Mouse (Mus musculus) midbrain, embryonic 15.5 days (tissue): Measurements from ENCODE around the gene Cdh4. TPM values are rescaled to one million over a fixed set of nuclear protein-coding genes. Genes with fewer than 3 reads are reported as not detected.

Experiments used
- ATAC-seq: fragments of 200-750 bp; cut with Nextera tagmentation; replicated peaks from 2 replicates; pipeline ENCODE4 v1.8.0; 2017; ENCODE audit warnings: moderate TSS enrichment
- H3K27ac ChIP-seq: fragments of 300-500 bp; sonication (generic); 2 replicates; pipeline ENCODE4 v1.5.1; 2015; ENCODE audit warnings: mild to moderate bottlenecking, inconsistent platforms
- H3K27me3 ChIP-seq: fragments of 300-500 bp; sonication (generic); replicated peaks from 2 replicates; pipeline ENCODE4 v1.6.1; 2015; ENCODE audit warnings: inconsistent platforms
- H3K36me3 ChIP-seq: fragments of 300-500 bp; sonication (generic); replicated peaks from 2 replicates; pipeline ENCODE4 v1.6.1; 2015; ENCODE audit warnings: inconsistent platforms
- H3K4me1 ChIP-seq: fragments of 300-500 bp; sonication (generic); 2 replicates; pipeline ENCODE4 v1.6.1; 2015; ENCODE audit warnings: inconsistent platforms
- H3K4me2 ChIP-seq: fragments of 300-500 bp; sonication (generic); 2 replicates; pipeline ENCODE4 v1.6.1; 2015; ENCODE audit warnings: inconsistent platforms, mild to moderate bottlenecking, moderate library complexity
- H3K4me3 ChIP-seq: fragments of 300-500 bp; sonication (generic); 2 replicates; pipeline ENCODE4 v1.5.1; 2015; ENCODE audit warnings: mild to moderate bottlenecking, inconsistent platforms
- H3K9ac ChIP-seq: fragments of 300-500 bp; sonication (generic); 2 replicates; pipeline ENCODE4 v1.6.1; 2015; ENCODE audit warnings: mild to moderate bottlenecking, inconsistent platforms
- H3K9me3 ChIP-seq: fragments of 300-500 bp; sonication (generic); 2 replicates; pipeline ENCODE4 v1.6.1; 2016; ENCODE audit warnings: inconsistent platforms
- WGBS: fragments of 180-500 bp; shearing (Covaris S2); methylation state at CpG from one replicate; pipeline ENCODE4 v1.1.7; 2015; ENCODE audit warnings: mixed read lengths; 5-methylcytosine and 5-hydroxymethylcytosine counted together
- polyA plus RNA-seq: library from polyadenylated mRNA; unstranded; fragments of >200 nt; fragmentation: Nextera tagmentation; extraction: Ambion mirVana; gene quantifications from 2 replicates; pipeline ENCODE4 v1.2.1, GENCODE M21; 2015

Gene Cdh4
- polyA plus RNA-seq, 1 experiment from 2014 or later = 63.9 TPM

DNA sequence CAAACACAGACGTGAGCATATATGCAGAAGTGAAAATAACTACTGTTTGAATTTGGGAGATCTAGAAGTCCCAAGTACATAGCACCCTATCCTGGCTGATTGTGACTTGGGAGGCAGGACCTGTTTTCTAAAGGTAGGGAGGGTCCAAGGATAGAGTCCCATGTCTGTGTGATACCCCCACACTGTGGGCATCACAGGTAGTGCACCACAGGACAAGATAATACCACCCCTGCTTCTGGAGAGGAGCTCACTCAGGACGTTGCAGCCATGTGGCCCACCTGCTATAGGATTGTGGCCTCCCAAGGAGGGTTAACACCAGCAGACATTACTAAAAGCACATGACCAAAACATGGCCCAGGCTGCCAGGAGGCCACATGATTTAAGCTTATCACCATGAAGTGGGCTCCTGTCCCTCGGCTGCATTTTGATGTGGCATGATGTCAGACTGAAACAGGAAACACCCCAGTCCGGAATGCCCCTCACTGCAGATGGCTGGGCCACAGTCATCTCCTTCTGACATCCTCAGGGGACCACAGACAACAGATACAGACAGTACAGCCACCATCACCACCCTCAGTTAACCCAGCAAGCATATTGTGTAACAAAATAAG, 280.6 kb downstream of the Cdh4 start:
- Histone ChIP-seq H3K4me1 (peaks cover 15% of the 10 kb centered on the region), H3K27me3 (no peaks in the 10 kb centered on the region), H3K27ac (no peak overlapping the region), H3K4me3 (no peak overlapping the region), H3K4me2 (no peak overlapping the region), H3K9ac (no peak overlapping the region), H3K9me3 (no peaks in the 10 kb centered on the region), H3K36me3 (no peaks in the 10 kb centered on the region)
- WGBS = 74% methylated on average over 4 of the region's 4 CpGs
- 0 out of 2 replicates have a peak, but pooled peaks have one; percentile 46 for ATAC-seq

DNA sequence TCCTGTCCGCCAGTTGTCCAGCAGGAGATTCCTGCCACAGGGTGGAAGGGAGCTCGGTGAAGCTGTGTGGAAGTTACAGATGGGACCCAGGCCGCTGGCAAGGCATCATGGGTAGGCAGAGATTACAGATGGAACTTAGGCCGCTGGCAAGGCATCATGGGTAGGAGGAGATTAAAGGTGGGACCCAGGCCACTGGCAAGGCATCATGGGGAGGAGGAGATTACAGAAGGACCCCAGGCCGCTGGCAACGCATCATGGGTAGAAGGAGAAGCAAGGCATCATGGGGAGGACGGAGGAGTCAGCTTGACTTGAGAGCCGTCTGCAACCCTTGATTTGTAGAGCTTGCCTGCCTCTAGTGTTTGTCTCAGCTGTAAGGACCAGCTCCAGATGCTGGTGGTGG, 281.2 kb downstream of the Cdh4 start:
- no peaks in the 10 kb centered on the region for H3K9me3 ChIP-seq
- H3K27me3 ChIP-seq = no peaks in the 10 kb centered on the region
- no peak overlapping the region for H3K4me3 ChIP-seq
- no peak for ATAC-seq
- H3K36me3 ChIP-seq = no peaks in the 10 kb centered on the region
- H3K9ac ChIP-seq = no peak overlapping the region
- 93% methylated on average over 8 of the region's 8 CpGs for WGBS
- peaks cover 15% of the 10 kb centered on the region for H3K4me1 ChIP-seq
- H3K4me2 ChIP-seq = no peak overlapping the region
- no peak overlapping the region for H3K27ac ChIP-seq

DNA sequence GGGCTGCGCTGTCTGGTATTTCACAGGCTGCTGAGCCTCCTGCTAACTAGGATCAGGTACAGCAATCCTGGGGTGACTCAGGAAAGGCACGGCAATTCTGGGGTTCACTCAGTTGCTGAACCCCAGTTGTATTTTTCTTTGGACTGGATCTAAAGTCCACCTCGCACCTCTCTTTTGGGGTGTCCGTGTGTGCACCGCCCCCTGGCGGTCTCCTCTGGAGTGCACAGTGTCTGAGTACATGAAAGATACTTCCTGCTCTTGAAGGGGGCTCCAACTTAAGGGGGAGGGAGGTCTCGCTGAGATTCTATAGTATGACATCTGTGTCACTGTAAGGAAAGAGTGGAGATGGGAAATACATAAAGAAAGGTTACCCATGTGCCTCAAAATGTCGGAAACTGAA, 286.8 kb downstream of the Cdh4 start:
- Histone ChIP-seq H3K4me3 (no peak overlapping the region), H3K36me3 (no peaks in the 10 kb centered on the region), H3K9ac (no peak overlapping the region), H3K4me2 (no peak overlapping the region), H3K27ac (no peak overlapping the region), H3K27me3 (no peaks in the 10 kb centered on the region), H3K4me1 (peaks cover 12% of the 10 kb centered on the region), H3K9me3 (no peaks in the 10 kb centered on the region)
- WGBS = 57% methylated on average over 8 of the region's 8 CpGs
- no peak for ATAC-seq

DNA sequence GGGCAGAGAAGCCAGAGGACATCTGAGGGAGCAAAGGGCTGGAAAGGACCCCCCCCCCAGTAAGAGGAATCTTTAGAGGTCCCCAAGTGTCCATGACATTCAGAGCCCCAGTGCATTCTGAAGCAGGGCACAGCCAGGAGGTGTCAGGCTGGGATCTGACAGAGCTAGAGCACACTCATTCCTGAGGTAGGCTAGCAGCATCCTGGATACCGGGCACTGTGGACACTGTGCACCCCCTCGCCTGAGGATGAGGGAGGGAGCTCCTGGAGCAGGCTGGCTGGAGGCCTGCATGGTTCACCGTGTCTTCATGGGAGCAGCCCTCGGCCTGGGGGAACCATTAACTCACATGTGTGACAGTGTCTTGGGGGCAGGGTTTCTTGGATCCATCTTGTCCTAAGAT, 287.6 kb downstream of the Cdh4 start:
- peaks cover 12% of the 10 kb centered on the region for H3K4me1 ChIP-seq
- ATAC-seq = no peak
- H3K4me3 ChIP-seq = no peak overlapping the region
- no peak overlapping the region for H3K9ac ChIP-seq
- no peaks in the 10 kb centered on the region for H3K36me3 ChIP-seq
- H3K27ac ChIP-seq = no peak overlapping the region
- H3K9me3 ChIP-seq = no peaks in the 10 kb centered on the region
- no peak overlapping the region for H3K4me2 ChIP-seq
- no peaks in the 10 kb centered on the region for H3K27me3 ChIP-seq
- WGBS = 77% methylated on average over 4 of the region's 4 CpGs

DNA sequence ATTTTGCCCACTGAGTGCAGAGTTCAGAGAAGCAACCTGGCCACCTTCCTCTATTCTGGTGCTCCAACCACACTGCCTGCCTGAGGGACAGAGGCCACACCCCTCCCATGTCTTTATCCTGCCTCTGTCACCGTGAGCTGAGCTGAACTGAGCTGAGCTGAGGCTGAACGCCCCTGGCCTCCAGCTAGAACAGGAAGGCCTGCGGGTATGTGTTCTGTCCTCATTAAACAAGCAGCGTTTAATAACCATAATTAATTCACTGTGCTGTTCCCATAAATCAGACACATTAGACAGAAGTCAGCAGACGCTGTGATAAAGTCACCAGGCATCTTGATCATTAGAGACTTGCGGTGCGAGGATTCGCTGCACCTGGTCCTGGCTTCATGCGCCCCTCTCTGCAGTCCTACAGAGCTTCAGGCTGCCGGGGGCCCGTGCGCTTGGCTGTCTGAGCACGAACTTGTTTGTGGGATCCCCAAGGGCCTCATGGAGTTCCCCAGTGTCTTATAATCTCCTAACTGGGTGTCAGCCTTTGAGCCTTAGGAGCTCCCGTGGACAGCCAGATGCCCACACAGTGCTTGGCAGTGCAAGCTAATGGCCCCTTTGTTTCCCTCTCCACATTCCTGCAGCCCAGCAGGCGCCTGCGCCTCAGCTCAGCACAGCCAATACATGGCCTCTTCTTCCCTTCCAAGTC, 291.1 kb downstream of the Cdh4 start:
- 17% methylated on average over 16 of the region's 16 CpGs for WGBS

DNA sequence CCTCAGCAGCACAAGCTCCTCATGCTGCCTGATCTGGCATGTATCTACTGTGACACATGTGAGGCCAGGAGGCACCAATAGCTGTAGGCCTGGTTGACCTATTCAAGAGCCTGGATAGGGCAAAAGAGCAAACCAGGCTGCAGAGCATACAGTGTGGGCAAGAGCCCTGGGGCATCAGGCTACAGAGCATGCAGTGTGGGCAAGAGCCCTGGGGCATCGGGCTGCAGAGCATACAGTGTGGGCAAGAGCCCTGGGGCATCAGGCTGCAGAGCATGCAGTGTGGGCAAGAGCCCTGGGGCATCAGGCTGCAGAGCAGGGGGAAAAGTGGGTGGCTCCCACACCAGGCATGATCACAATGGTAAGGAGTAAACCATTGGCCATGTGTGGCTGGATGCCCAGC, 300.2 kb downstream of the Cdh4 start:
- no peaks in the 10 kb centered on the region for H3K36me3 ChIP-seq
- no peak overlapping the region for H3K27ac ChIP-seq
- no peaks in the 10 kb centered on the region for H3K27me3 ChIP-seq
- H3K4me3 ChIP-seq = no peak overlapping the region
- 100% methylated on average over 1 of the region's 1 CpGs for WGBS
- ATAC-seq = no peak
- no peaks in the 10 kb centered on the region for H3K9me3 ChIP-seq
- H3K4me1 ChIP-seq = no peaks in the 10 kb centered on the region
- H3K4me2 ChIP-seq = no peak overlapping the region
- H3K9ac ChIP-seq = no peak overlapping the region

More for the DNA sequence above, 291.1 kb downstream of the Cdh4 start:
- no peak overlapping the region for H3K9ac ChIP-seq
- H3K27ac ChIP-seq = peak overlapping the region; percentile 17; the same call in 1 of the 2 replicates
- H3K4me2 ChIP-seq = no peak overlapping the region
- no peaks in the 10 kb centered on the region for H3K27me3 ChIP-seq
- peak; percentile 57 for ATAC-seq
- peaks cover 12% of the 10 kb centered on the region for H3K4me1 ChIP-seq
- H3K9me3 ChIP-seq = no peaks in the 10 kb centered on the region
- H3K36me3 ChIP-seq = no peaks in the 10 kb centered on the region
- H3K4me3 ChIP-seq = no peak overlapping the region

DNA sequence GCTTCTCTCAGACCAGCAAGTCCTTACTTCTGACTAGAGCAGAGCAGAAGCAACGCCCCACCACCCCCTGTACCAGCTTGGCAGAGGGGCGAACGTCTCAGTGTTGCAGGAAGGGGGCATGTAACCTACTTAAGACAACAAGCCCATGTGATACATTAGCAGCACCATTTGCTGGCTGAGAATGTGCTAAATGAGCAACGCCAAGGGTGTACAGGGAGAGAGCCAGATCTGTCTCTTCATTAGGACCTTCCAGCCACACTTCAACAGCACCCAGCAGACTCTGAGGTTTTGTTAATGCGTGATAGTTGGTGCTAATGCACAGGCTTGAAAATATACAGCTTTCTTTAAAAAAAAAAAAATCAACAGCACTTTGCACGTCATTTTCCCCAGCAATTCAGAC, 300.6 kb downstream of the Cdh4 start:
- H3K36me3 ChIP-seq = no peaks in the 10 kb centered on the region
- no peak overlapping the region for H3K4me3 ChIP-seq
- ATAC-seq = no peak
- H3K4me2 ChIP-seq = no peak overlapping the region
- H3K9ac ChIP-seq = no peak overlapping the region
- no peak overlapping the region for H3K27ac ChIP-seq
- no peaks in the 10 kb centered on the region for H3K27me3 ChIP-seq
- no peaks in the 10 kb centered on the region for H3K4me1 ChIP-seq
- H3K9me3 ChIP-seq = no peaks in the 10 kb centered on the region
- 83% methylated on average over 6 of the region's 6 CpGs for WGBS

DNA sequence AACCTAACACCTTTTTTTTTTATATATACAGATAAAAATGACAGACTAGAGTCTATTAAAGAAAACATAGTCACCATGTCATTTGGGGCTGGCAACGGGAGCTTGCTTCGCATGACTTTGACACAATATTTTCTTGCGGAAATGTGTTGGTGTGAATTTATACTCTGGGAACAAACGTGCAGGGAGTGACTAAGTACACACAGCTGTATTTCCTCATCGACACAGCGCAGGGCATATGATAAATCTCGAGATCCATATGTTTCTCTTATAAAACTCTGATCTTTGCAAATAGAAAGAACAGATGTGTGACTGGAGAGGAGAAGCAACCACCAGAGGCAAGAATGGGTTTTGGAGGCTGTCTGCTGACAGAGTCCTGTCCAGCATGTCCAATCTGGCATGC, 304.3 kb downstream of the Cdh4 start:
- Histone ChIP-seq H3K36me3 (no peaks in the 10 kb centered on the region), H3K9ac (no peak overlapping the region), H3K27ac (no peak overlapping the region), H3K4me1 (no peaks in the 10 kb centered on the region), H3K9me3 (no peaks in the 10 kb centered on the region), H3K4me3 (no peak overlapping the region), H3K4me2 (no peak overlapping the region), H3K27me3 (no peaks in the 10 kb centered on the region)
- ATAC-seq = no peak
- 88% methylated on average over 7 of the region's 7 CpGs for WGBS

DNA sequence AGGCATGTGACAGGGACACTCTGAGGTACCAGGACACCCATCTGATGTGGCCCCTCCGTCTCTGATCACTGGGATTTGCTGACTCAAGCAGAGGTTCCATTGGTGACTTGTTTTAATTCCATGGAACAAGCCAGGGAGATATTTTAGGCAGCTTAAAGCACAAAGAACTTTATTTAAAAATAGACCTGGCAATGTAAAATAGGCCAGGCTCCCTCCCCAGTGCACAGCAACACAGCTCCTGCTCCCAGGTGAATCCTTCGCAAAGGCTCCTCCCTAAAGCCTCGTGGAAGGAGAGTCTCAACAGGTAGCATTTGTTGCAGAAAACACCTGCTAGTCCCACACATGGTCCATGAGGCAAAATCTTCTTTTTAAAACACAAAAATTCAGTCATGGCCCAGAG, 307.2 kb downstream of the Cdh4 start:
- H3K4me3 ChIP-seq = no peak overlapping the region
- H3K4me1 ChIP-seq = 0 out of 2 replicates have a peak, but pooled peaks cover 5% of the 10 kb centered on the region
- H3K9me3 ChIP-seq = no peaks in the 10 kb centered on the region
- 67% methylated on average over 3 of the region's 3 CpGs for WGBS
- no peak overlapping the region for H3K4me2 ChIP-seq
- no peaks in the 10 kb centered on the region for H3K27me3 ChIP-seq
- H3K9ac ChIP-seq = no peak overlapping the region
- H3K27ac ChIP-seq = no peak overlapping the region
- H3K36me3 ChIP-seq = no peaks in the 10 kb centered on the region
- ATAC-seq = no peak

DNA sequence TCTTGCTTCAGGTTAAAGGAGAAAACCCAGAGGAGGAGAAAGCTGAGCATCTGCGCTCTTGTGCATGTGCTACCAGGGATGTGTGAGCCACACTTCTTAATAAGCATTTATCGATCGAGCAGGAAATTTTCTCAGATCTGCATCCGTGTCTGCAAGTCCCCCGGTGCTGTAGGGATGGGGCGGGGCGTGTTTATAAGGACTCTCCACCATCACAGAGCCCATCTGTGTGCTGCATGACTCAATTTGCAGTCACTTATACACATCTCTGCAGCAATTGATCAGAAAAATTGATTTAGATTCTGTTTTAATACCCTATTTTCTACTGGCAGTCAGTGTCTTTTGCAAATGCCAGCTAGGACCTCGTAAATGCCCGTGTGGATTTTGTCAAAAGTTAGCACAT, 311.6 kb downstream of the Cdh4 start:
- no peak for ATAC-seq
- no peaks in the 10 kb centered on the region for H3K36me3 ChIP-seq

DNA sequence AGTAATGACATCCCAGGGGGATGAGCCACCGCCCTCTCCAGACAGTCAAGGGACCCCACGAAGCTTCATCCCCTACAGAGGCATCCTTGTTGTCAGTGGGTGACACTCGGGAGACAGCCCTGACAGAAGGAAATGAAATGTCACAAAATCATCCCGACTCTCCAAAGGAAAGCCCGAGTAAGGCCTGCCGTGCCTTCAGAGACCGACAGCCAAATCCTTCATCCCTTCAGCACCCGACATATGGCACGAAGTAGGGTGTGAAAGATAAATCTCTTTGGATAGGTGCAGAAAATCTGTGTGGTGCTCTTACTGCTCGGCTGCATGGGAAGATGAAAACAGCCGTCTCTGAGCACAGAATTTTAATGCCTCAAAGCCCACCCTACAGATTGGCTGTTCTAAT, 312.5 kb downstream of the Cdh4 start:
- no peaks in the 10 kb centered on the region for H3K9me3 ChIP-seq
- WGBS = 65% methylated on average over 11 of the region's 11 CpGs
- H3K4me1 ChIP-seq = peaks cover 5% of the 10 kb centered on the region; the same call in 1 of the 2 replicates
- H3K9ac ChIP-seq = no peak overlapping the region
- no peak for ATAC-seq
- no peaks in the 10 kb centered on the region for H3K36me3 ChIP-seq
- no peaks in the 10 kb centered on the region; the same call in 1 of the 2 replicates for H3K27me3 ChIP-seq
- H3K4me2 ChIP-seq = no peak overlapping the region
- H3K4me3 ChIP-seq = no peak overlapping the region
- H3K27ac ChIP-seq = no peak overlapping the region

More for the DNA sequence above, 311.6 kb downstream of the Cdh4 start:
- Histone ChIP-seq H3K9ac (no peak overlapping the region), H3K27me3 (no peaks in the 10 kb centered on the region; the same call in 1 of the 2 replicates), H3K27ac (no peak overlapping the region), H3K9me3 (no peaks in the 10 kb centered on the region), H3K4me1 (peaks cover 5% of the 10 kb centered on the region; the same call in 1 of the 2 replicates), H3K4me2 (no peak overlapping the region), H3K4me3 (no peak overlapping the region)
- WGBS = 67% methylated on average over 9 of the region's 9 CpGs

DNA sequence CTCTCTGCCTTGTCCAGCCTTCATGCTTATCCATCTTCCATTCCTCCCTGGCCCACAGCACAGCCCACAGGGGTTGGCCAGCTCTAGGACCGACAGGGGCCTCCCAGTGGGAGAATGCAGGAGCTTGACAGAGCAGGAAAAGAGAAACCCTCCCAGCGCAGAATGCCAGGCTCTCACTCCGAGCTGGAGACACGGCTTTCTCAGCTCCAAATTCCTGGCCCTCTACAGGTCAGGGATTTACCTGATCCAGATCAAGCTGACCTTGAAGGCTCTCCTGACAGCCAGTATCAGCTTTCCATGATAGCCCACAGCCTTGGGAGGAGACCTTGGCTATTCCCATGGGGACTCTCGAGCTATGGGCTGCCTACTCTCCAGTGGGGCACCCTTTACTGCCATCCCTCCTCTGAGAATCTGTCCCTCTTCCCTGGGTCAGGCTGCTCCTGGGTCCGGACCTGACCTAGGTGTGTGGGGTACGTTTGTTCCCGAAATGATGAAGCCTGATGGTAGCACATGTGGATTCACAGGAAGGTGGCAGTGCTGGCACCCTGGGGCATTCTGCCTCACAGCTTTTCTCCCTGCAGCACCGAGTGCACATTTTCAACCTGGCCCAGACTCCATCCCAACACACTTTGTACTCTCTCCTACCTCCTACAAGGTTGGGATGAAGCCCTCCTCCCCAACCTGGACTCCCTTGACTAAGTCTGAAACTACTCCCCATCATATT, 319.6 kb downstream of the Cdh4 start:
- ATAC-seq = 0 out of 2 replicates have a peak, but pooled peaks have one; percentile 25
- H3K4me2 ChIP-seq = no peak overlapping the region
- peaks cover 28% of the 10 kb centered on the region for H3K4me1 ChIP-seq
- H3K9me3 ChIP-seq = no peaks in the 10 kb centered on the region
- no peak overlapping the region for H3K27ac ChIP-seq
- no peak overlapping the region for H3K4me3 ChIP-seq
- H3K36me3 ChIP-seq = no peaks in the 10 kb centered on the region
- WGBS = 60% methylated on average over 9 of the region's 9 CpGs
- H3K9ac ChIP-seq = peak overlapping the region; percentile 22; the same call in 1 of the 2 replicates
- H3K27me3 ChIP-seq = no peaks in the 10 kb centered on the region; the same call in 1 of the 2 replicates
